7 mouse cellular contexts compared by ENCODE assay signal in genomic region chr12:117363457-117363856, GRCm38 (mm10).
DNase-seq lines count a peak whose midpoint lies in the region; ATAC-seq and TF ChIP-seq lines count a peak whose summit lies in the region.
"Not testable (repeated sequence)": the region's sequence is repeated elsewhere in the genome, so short reads cannot be mapped to it uniquely, and the experiment has no call there.

No protein-coding gene starts in this region.

- ATAC-seq in forebrain, embryonic 16.5 days = peak; percentile 82
- peak; percentile 67; the same call in 1 of the 2 replicates for ATAC-seq in hindbrain, embryonic 12.5 days (ENCODE audit: low FRiP score)
- not testable (repeated sequence) for ATAC-seq in intestine, postnatal 0 days
- peak; percentile 61 for ATAC-seq in megakaryocyte progenitor cell, adult 5-6 weeks (replicated peaks; ENCODE audit: poor library complexity)
- peak; percentile 57; the same call in 1 of the 2 replicates for ATAC-seq in midbrain, embryonic 14.5 days (ENCODE audit: low FRiP score, low TSS enrichment)
- peak; percentile 52; the same call in 1 of the 2 replicates for ATAC-seq in neural tube, embryonic 13.5 days (ENCODE audit: low read depth)

- H3K36me3 ChIP-seq in forebrain, embryonic 16.5 days (ENCODE audit: control insufficient read depth, insufficient read depth); hindbrain, embryonic 12.5 days; intestine, postnatal 0 days (ENCODE audit: control insufficient read depth, insufficient read depth); midbrain, embryonic 14.5 days (ENCODE audit: control insufficient read depth, insufficient read depth, low read length); neural tube, embryonic 13.5 days: not testable (repeated sequence)

- not testable (repeated sequence) for TF ChIP-seq POLR2A in cortical plate, adult 2 months (IDR thresholded peaks at IDR 0.05; ENCODE audit: extremely low read depth, insufficient read depth, low read length)

- H3K4me3 ChIP-seq in cortical plate, adult 2 months (ENCODE audit: insufficient read depth, low read length); forebrain, embryonic 16.5 days (replicated peaks; ENCODE audit: low read length); hindbrain, embryonic 12.5 days; intestine, postnatal 0 days (ENCODE audit: low read depth, low read length); midbrain, embryonic 14.5 days (replicated peaks; ENCODE audit: low read depth, low read length); neural tube, embryonic 13.5 days: not testable (repeated sequence)

- 0 out of 2 replicates have a peak, but pooled peaks have one; percentile 15 for TF ChIP-seq CTCF in cortical plate, adult 2 months (IDR thresholded peaks at IDR 0.05; ENCODE audit: extremely low read depth, insufficient read depth, low read length)
- TF ChIP-seq CTCF in intestine, postnatal 0 days (IDR thresholded peaks at IDR 0.05; ENCODE audit: low read depth) = peak; percentile 25; the same call in 1 of the 2 replicates

- H3K4me2 ChIP-seq in forebrain, embryonic 16.5 days (ENCODE audit: low read length); hindbrain, embryonic 12.5 days (replicated peaks); intestine, postnatal 0 days (replicated peaks; ENCODE audit: low read depth); midbrain, embryonic 14.5 days (ENCODE audit: low read length); neural tube, embryonic 13.5 days: not testable (repeated sequence)

- H3K27ac ChIP-seq in cortical plate, adult 2 months (ENCODE audit: insufficient read depth, low read length); forebrain, embryonic 16.5 days (ENCODE audit: low read length); hindbrain, embryonic 12.5 days; intestine, postnatal 0 days (ENCODE audit: low read depth, low read length); midbrain, embryonic 14.5 days (replicated peaks; ENCODE audit: low read depth, low read length); neural tube, embryonic 13.5 days (replicated peaks): not testable (repeated sequence)

- DNase-seq in midbrain, embryonic 14.5 days = not testable (repeated sequence)

- H3K4me1 ChIP-seq in cortical plate, adult 2 months (ENCODE audit: control insufficient read depth, insufficient read depth, low read length); forebrain, embryonic 16.5 days (replicated peaks; ENCODE audit: control insufficient read depth, insufficient read depth, low read length); hindbrain, embryonic 12.5 days; intestine, postnatal 0 days (replicated peaks; ENCODE audit: control insufficient read depth, insufficient read depth, low read length); midbrain, embryonic 14.5 days (ENCODE audit: control insufficient read depth, insufficient read depth, low read length); neural tube, embryonic 13.5 days (replicated peaks): not testable (repeated sequence)

- H3K9ac ChIP-seq in forebrain, embryonic 16.5 days (replicated peaks; ENCODE audit: low read depth, low read length); hindbrain, embryonic 12.5 days; intestine, postnatal 0 days (ENCODE audit: low read depth, low read length); midbrain, embryonic 14.5 days (replicated peaks; ENCODE audit: low read length); neural tube, embryonic 13.5 days: not testable (repeated sequence)

- not testable (repeated sequence) for H3K9me3 ChIP-seq in forebrain, embryonic 16.5 days (ENCODE audit: control insufficient read depth, low read length); hindbrain, embryonic 12.5 days (replicated peaks); intestine, postnatal 0 days (ENCODE audit: control insufficient read depth); midbrain, embryonic 14.5 days (ENCODE audit: control insufficient read depth, low read length); neural tube, embryonic 13.5 days

- 60% methylated on average over 4 of the region's 4 CpGs for WGBS in forebrain, embryonic 16.5 days
- WGBS in hindbrain, embryonic 12.5 days = 57% methylated on average over 3 of the region's 4 CpGs
- WGBS in intestine, postnatal 0 days = 68% methylated on average over 3 of the region's 4 CpGs
- 44% methylated on average over 4 of the region's 4 CpGs for WGBS in midbrain, embryonic 14.5 days
- 63% methylated on average over 4 of the region's 4 CpGs for WGBS in neural tube, embryonic 13.5 days

- not testable (repeated sequence) for H3K27me3 ChIP-seq in forebrain, embryonic 16.5 days (replicated peaks; ENCODE audit: control insufficient read depth, insufficient read depth, low read length); hindbrain, embryonic 12.5 days; intestine, postnatal 0 days (replicated peaks; ENCODE audit: control insufficient read depth, insufficient read depth, low read length); midbrain, embryonic 14.5 days (ENCODE audit: control insufficient read depth, insufficient read depth, low read length); neural tube, embryonic 13.5 days
